Mouse (Mus musculus) heart, embryonic 14.5 days (tissue): ENCODE results near the gene Xxylt1. TPM values are rescaled to one million over a fixed set of nuclear protein-coding genes. Genes with fewer than 3 reads are reported as not detected.

Experiments used
- ATAC-seq: fragments of 200-750 bp; cut with Nextera tagmentation; 2 replicates; pipeline ENCODE4 v1.8.0; 2017; ENCODE audit warnings: low read depth, moderate TSS enrichment; ENCODE audit not compliant: insufficient number of reproducible peaks, insufficient read depth, low FRiP score
- H3K27ac ChIP-seq, 2 experiments: fragments of 200-500 bp in 1 of 2; fragments of 300-500 bp in 1 of 2; sonication (generic) in 1 of 2; replicated peaks in 1 of 2; 2 replicates each; pipeline ENCODE4 v1.5.1; 2012 to 2014; ENCODE audit warnings: low read depth in 2 of 2, low read length in 2 of 2, control low read depth in 1 of 2, mild to moderate bottlenecking in 1 of 2, mixed read lengths in 1 of 2; ENCODE audit not compliant: control insufficient read depth in 1 of 2, insufficient read depth in 1 of 2
- H3K27me3 ChIP-seq: fragments of 300-500 bp; sonication (generic); 2 replicates; pipeline ENCODE4 v1.6.1; 2014; ENCODE audit warnings: mild to moderate bottlenecking, low read length, control low read depth; ENCODE audit not compliant: control insufficient read depth, insufficient read depth
- H3K36me3 ChIP-seq: fragments of 300-500 bp; sonication (generic); 2 replicates; pipeline ENCODE4 v1.6.1; 2014; ENCODE audit warnings: mild to moderate bottlenecking, control low read depth, low read length, mixed read lengths; ENCODE audit not compliant: control insufficient read depth, insufficient read depth
- H3K4me1 ChIP-seq, 2 experiments: fragments of 200-500 bp in 1 of 2; fragments of 300-500 bp in 1 of 2; sonication (generic) in 1 of 2; 2 replicates each; pipeline ENCODE4 v1.6.1; 2012 to 2014; ENCODE audit warnings: low read length in 2 of 2, control low read depth in 1 of 2, mixed read lengths in 1 of 2; ENCODE audit not compliant: control insufficient read depth in 2 of 2, insufficient read depth in 2 of 2
- H3K4me2 ChIP-seq: fragments of 300-500 bp; sonication (generic); 2 replicates; pipeline ENCODE4 v1.6.1; 2014; ENCODE audit warnings: mild to moderate bottlenecking, low read length
- H3K4me3 ChIP-seq, 2 experiments: fragments of 200-500 bp in 1 of 2; fragments of 300-500 bp in 1 of 2; sonication (generic) in 1 of 2; 2 replicates each; pipeline ENCODE4 v1.5.1; 2012 to 2014; ENCODE audit warnings: low read length in 2 of 2, mild to moderate bottlenecking in 2 of 2, control low read depth in 1 of 2, low read depth in 1 of 2, moderate library complexity in 1 of 2; ENCODE audit not compliant: control insufficient read depth in 1 of 2, insufficient read depth in 1 of 2
- H3K9ac ChIP-seq: fragments of 300-500 bp; sonication (generic); 2 replicates; pipeline ENCODE4 v1.6.1; 2014; ENCODE audit warnings: mild to moderate bottlenecking, low read length
- H3K9me3 ChIP-seq: fragments of 300-500 bp; sonication (generic); 2 replicates; pipeline ENCODE4 v1.6.1; 2016; ENCODE audit warnings: low read length, control low read depth; ENCODE audit not compliant: control insufficient read depth
- WGBS: fragments of 180-500 bp; shearing (Covaris S2); extraction: QIAGEN DNeasy Blood & Tissue Kit; methylation state at CpG from one replicate; pipeline ENCODE4 v1.1.7; 2014; 5-methylcytosine and 5-hydroxymethylcytosine counted together
- polyA plus RNA-seq: library from polyadenylated mRNA; unstranded; fragments of >200 nt; fragmentation: Nextera tagmentation; extraction: Ambion mirVana; gene quantifications from 2 replicates; pipeline ENCODE4 v1.2.1, GENCODE M21; 2014

Xxylt1 gene
- polyA plus RNA-seq, 1 experiment from 2014 or later = 12.2 TPM

- ATAC-seq = peak; percentile 24; the same call in 1 of the 2 replicates
- no peak overlapping the region for H3K27ac ChIP-seq
- peaks cover 14 to 19% of the 10 kb centered on the region in 2 experiments for H3K4me1 ChIP-seq
- H3K9ac ChIP-seq = peak overlapping the region; percentile 54; the same call in 1 of the 2 replicates
- no peaks in the 10 kb centered on the region for H3K36me3 ChIP-seq
- no peaks in the 10 kb centered on the region for H3K9me3 ChIP-seq
- WGBS = 15% methylated on average over 21 of the region's 21 CpGs
- peak overlapping the region; percentile 3 to 25; a peak in 2 of 4 replicates for H3K4me3 ChIP-seq
- H3K27me3 ChIP-seq = no peaks in the 10 kb centered on the region
- H3K4me2 ChIP-seq = peak overlapping the region; percentile 53
These were observed 10.7 kb downstream of the Xxylt1 start for GRCm38 (mm10) chr16:31070358-31071133.

GRCm38 (mm10) chr16:31069211-31070166 lies 11.7 kb downstream of the Xxylt1 start:
- H3K9ac ChIP-seq = no peak overlapping the region
- H3K36me3 ChIP-seq = no peaks in the 10 kb centered on the region
- no peaks in the 10 kb centered on the region for H3K27me3 ChIP-seq
- no peak overlapping the region for H3K27ac ChIP-seq
- 83% methylated on average over 14 of the region's 14 CpGs for WGBS
- H3K4me1 ChIP-seq = peaks cover 14 to 19% of the 10 kb centered on the region in 2 experiments
- no peak overlapping the region for H3K4me3 ChIP-seq
- H3K4me2 ChIP-seq = no peak overlapping the region
- ATAC-seq = no peak
- H3K9me3 ChIP-seq = no peaks in the 10 kb centered on the region

DNA sequence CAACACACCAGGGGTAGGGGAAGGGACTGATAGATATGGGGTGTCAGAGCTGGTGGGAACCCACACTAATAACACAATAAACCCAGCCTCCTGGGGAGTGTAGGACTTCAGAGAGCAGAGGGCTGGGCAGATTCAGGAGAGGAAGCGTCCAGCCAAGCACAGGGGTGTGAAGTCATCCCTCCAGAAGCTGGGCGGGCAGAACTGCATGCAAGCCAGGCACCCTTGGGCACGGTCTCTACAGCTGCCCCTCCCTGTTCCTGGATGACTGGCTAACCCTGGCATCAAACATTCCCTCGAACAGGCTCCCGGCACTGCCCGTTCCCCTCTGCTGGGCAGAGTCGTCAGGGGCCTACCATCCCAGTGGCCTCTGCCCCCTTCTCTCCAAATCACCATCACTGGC lies 13.0 kb downstream of the Xxylt1 start:
- Histone ChIP-seq H3K27me3 (no peaks in the 10 kb centered on the region), H3K4me2 (no peak overlapping the region), H3K27ac (no peak overlapping the region), H3K4me1 (peaks cover 14 to 19% of the 10 kb centered on the region in 2 experiments), H3K36me3 (no peaks in the 10 kb centered on the region), H3K9ac (no peak overlapping the region), H3K9me3 (no peaks in the 10 kb centered on the region), H3K4me3 (no peak overlapping the region)
- WGBS = 83% methylated on average over 7 of the region's 7 CpGs
- no peak for ATAC-seq

DNA sequence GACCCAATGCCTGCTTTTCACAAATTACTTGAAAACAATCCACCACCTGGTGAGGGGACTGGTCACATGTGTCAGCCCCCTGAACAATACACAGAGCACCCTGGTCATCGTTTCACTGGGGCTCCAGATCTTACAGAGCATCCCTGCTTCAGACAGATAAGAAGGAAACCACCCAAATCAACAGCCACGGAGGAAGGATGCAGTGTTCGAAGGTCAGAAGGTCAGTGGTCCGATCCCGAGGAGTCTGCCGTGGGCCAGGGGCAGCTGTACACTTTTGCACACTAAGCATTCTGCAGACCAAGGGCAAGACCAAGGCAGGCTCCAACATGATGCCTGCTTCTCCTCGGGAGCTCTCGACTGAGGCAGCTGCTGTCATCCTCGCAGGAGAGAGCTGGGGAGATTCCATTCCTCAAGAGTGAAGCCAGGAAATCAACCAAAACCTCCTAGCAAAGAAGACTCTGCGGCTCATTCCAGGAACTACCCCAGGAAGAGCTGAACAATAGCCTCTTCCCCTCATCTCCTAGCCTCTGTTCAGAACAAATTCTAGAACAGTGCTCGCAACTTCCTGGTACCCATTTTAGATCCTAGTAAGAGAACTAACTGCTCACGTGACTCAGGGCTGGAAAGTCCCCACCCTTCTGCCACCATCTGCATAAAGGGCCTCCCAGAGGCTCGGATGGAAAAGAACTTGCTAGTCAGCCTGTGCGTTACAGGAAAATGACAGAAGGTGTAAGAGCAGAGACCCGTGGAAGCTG lies 14.7 kb downstream of the Xxylt1 start:
- Histone ChIP-seq H3K4me2 (0 out of 2 replicates have a peak overlapping the region, but pooled peaks have one; percentile 18), H3K27me3 (no peaks in the 10 kb centered on the region), H3K36me3 (no peaks in the 10 kb centered on the region), H3K27ac (peak overlapping the region; percentile 19 to 72), H3K9ac (peak overlapping the region; percentile 25; the same call in 1 of the 2 replicates), H3K9me3 (no peaks in the 10 kb centered on the region), H3K4me3 (no peak overlapping the region), H3K4me1 (peaks cover 14 to 19% of the 10 kb centered on the region in 2 experiments)
- ATAC-seq = no peak
- 32% methylated on average over 15 of the region's 15 CpGs for WGBS

DNA sequence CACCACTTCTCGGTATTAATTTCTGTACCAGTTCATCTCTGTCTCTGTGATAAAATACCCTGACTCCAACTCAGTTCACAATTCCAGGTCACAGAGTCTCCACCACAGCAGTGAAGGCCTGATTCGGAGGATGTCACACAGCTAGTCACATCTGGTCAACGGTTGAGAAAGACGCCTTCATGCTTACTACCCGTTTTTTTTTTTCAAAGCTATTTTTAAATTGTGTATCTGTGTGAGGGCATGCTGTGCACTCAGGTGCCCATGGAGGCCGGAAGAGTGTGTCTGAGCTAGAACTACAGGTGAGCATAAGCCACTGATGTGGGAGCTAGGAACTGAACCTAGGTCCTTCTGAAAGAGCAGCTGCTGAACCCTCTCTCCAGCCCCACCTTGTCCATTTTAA lies 16.4 kb downstream of the Xxylt1 start:
- Histone ChIP-seq H3K36me3 (no peaks in the 10 kb centered on the region), H3K9ac (no peak overlapping the region), H3K4me1 (peaks cover 9 to 10% of the 10 kb centered on the region in 2 experiments; a peak in 3 of 4 replicates), H3K27me3 (no peaks in the 10 kb centered on the region), H3K27ac (no peak overlapping the region), H3K4me3 (no peak overlapping the region), H3K4me2 (no peak overlapping the region), H3K9me3 (no peaks in the 10 kb centered on the region)
- ATAC-seq = no peak
- WGBS = 80% methylated on average over 6 of the region's 6 CpGs

GRCm38 (mm10) chr16:31062918-31063317 lies 18.3 kb downstream of the Xxylt1 start:
- no peak for ATAC-seq
- Histone ChIP-seq H3K4me3 (no peak overlapping the region), H3K4me1 (peaks cover 10 to 14% of the 10 kb centered on the region in 2 experiments; a peak in 3 of 4 replicates), H3K9ac (no peak overlapping the region), H3K9me3 (no peaks in the 10 kb centered on the region), H3K4me2 (no peak overlapping the region), H3K36me3 (no peaks in the 10 kb centered on the region), H3K27me3 (no peaks in the 10 kb centered on the region), H3K27ac (no peak overlapping the region)
- WGBS = 86% methylated on average over 3 of the region's 3 CpGs
